Mouse (Mus musculus): ENCODE data around the gene Slc7a10.

- TF ChIP-seq GATA1 (IDR thresholded peaks at IDR 0.05; ENCODE audit: low read length) (no peak), TAL1 (IDR thresholded peaks at IDR 0.05; ENCODE audit: low read length) (no peak)
These were observed 42.1 kb upstream of the Slc7a10 start for GRCm38 (mm10) chr7:35143864-35144618.
